Mouse (Mus musculus): Measurements from ENCODE around the gene Atf6b. TPM values are rescaled to one million over a fixed set of nuclear protein-coding genes. Genes with fewer than 3 reads are reported as not detected.
A peak's percentile ranks its signal among the peaks of the same experiment; 100 is the strongest.

Atf6b gene
- total RNA-seq, 2 experiments from 2014 or later, result 5.7 to 6.6 TPM

DNA sequence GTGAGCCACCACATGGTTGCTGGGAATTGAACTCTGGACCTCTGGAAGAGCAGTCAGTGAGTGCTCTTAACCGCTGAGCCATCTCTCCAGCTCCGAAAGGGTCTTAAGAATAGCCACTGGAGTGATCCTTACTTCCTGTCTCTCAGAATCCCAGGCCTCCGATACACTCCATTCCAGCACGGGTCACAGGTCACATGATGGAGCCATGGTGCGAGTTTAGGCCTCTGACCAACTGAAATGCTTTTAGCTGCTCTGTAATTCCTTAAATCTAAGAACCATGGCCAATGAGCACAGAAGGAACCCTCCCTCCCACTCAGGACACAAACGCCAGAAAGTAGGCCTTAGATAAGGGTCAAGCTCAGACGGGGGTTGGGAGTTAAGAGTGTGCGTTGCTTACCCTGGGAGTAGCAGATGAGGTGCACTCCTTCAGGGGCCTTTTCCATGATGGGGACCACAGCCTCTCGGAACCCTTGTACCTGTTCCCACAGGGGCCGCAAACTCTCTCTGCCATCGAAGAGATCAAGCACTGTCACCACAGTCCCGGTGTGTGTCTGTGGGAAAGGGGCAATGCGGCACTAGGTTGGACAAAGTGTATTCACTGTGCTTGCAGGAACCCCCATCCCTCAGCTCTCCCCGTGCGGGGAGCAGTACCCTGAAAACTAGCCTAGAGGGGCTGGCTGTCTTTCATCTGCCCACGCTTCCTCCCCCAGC is 20.7 kb upstream of the Atf6b start:
- intact Hi-C loops (cut with DNase I), result no loop called here

DNA sequence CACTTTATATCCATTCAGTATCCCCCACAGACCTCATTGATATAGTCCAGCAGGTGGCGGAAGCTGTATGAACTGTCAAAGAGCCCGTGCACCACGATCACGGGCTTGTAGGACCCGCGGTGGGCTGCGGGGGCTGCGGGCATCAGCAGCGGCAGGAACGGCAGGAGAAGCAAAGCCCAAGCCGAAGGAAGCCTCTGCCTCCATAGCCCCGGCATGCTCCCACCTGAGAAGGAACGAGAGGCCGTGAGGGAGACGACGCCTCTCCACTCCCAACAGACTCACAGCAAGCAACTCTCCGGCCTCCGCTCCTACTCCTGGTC is 20.2 kb upstream of the Atf6b start:
- intact Hi-C loops (cut with DNase I), result no loop called here

More for the DNA sequence above, 20.7 kb upstream of the Atf6b start:
- DNase-seq, result no peak

DNA sequence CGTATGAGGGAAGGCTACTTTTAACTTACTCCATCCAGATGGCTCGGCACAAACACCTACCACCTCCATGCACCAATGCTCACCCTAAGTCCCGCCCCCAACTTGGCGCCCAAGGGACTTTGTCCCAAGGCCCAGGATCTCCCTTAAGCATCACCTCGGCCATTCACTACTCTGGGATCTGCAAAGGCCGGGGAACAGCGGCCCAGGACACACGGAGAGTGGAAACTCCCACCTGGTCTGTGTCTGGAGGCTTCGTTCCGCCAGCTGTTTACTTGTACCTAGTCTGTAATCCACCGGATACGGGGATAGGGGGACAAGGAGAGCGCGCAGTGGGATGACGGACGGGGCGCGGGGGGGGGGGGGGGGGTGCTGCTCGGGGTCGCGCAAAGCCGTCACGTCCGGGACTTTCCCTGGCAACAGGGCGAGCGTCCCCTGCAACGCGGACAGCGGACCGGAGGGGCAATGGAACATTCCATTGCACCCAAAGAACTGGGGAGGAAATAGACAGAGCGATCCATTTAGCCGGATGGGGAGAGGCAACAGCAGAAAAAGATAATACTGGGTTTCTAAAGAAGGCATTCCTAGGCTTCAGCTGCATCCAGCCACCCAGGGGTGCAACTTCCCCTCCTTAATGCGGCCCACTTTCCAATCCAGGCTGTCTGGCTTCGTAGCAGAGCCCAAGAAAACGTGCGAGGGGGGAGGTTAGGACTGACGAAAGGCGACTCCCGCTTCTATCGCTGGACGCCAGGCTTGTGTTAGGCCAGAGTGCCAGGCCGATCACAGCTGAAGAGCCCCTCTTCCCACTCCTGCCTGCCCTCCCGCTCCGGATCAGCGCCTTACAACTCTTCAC is 19.6 kb upstream of the Atf6b start:
- intact Hi-C loops (cut with DNase I), result no loop called here
- DNase-seq, result peak; percentile 75 to 79

More for the DNA sequence above, 20.2 kb upstream of the Atf6b start:
- no peak for DNase-seq

DNA sequence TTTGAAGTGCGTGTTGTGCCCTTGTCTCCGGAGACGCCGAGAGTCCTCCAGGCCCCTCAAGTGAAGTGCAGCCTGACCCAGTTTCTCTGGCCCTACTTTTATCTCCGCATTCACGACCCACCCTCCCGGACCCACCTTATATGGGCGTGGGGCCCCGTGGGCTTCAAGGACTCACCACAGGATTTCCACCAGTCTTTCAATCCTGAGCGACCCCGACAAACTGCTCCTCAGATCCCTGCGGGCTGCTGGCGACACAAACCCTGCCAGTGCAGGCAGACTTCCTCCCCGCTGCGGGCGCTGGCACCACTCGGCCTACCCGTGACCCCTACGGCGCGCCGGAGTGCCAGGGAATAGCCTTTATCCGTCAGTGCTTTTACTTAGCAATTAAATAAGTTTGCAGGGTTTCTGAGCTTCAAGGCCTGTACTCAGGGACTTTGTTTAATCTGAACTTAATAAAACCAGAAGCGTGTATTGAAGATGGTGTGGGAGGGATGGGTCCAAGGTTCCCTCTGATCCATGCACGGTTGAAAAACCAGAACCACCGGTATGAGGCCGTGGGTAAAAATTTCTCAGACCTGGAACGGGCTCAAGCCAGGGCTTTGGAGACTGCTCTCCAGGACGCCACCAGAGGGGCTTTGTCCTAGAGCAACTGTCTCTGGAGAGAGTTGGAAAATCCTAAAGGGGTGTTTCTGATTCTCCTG is 18.9 kb upstream of the Atf6b start, which contains the start of gene Ppt2:
Ppt2 (minus strand) TSS at position 568 of the 701 bp plus-strand sequence.
- intact Hi-C loops (cut with DNase I), result no loop called here
- peak; percentile 32 to 55 for DNase-seq

DNA sequence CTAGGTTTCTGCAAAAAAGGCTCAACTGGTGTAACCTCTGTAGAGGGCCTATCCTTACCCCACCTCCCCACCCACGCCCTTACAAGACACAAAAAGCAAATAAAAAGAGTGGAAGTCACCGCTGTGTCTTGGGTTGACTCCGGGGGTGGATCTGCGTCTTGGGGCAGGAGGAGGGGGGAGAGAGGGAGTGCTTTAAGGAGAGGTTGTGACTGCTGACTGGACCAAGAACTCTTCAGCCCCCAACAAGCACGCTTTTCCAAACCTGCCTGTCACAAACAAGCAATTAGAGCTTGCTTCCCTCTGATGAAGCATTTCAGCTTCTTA is 18.3 kb upstream of the Atf6b start:
- intact Hi-C loops (cut with DNase I), result no loop called here
- DNase-seq, result no peak

DNA sequence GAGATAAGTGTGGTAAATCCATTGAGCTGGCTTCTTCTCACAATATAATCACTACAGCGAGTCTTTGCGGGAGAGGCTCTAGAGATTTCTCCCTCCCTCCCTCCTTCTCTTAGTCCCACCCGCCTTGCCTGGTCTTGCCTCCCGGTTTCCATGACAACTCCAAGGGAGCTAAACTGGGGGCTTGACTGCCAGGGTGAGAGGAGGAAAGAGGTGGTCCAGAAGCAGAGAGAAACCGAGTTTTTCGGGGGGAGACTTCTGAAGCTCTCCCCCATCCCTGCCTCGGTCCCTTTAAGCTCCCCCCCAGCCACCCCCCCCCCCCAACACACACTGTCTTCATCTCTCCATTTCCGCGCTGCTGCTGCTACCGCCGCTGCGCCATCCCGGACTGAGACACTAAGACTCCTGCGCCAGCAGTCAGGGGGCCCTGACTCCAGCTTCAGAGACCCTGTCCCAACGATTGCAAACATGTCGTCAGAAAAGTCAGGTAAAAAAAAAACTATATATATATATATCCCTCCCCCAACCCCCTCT is 17.7 kb upstream of the Atf6b start, which contains the start of gene Prrt1:
Prrt1 (plus strand) TSS at position 313 of the 531 bp plus-strand sequence.
- no peak for DNase-seq
- intact Hi-C loops (cut with DNase I), result no loop called here

DNA sequence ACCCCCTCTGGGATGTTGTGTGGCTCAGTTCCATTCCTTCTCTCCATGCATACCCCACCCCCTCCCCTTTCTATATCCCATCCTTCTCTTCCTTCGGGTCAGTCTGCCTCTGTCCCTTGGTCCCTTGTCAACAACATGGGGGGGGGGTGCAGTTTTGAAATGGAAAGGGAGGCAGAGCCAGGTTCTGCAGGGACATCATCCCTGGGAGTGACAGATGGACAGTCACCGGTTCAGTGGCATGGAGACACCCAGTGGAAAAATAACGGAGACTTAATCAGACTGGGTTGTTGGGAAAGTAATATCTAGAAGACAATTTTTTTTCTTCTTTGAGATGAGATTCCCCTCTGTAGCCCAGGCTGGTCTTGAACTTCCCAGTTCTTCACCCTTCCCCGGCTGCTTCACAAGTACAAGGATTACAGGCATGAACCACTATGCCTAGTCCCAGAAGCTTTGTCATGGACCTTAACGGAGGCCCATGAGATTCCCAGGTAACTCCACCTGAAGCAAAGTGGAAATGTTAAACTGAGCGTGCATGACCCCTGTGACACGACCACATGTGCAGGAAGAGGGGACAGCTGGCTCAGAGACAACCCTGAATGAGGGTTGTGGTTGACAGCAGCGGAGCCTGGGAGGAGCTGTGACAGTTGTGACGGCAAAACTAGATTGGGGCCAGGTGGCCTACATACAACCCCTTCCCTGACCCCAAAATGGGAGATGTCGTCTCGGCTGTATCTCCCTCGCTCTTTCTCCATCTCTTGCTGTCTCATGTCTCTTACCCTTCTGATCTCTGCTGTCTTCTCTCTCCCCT is 16.9 kb upstream of the Atf6b start:
- DNase-seq, result no peak
- intact Hi-C loops (cut with DNase I), result no loop called here

DNA sequence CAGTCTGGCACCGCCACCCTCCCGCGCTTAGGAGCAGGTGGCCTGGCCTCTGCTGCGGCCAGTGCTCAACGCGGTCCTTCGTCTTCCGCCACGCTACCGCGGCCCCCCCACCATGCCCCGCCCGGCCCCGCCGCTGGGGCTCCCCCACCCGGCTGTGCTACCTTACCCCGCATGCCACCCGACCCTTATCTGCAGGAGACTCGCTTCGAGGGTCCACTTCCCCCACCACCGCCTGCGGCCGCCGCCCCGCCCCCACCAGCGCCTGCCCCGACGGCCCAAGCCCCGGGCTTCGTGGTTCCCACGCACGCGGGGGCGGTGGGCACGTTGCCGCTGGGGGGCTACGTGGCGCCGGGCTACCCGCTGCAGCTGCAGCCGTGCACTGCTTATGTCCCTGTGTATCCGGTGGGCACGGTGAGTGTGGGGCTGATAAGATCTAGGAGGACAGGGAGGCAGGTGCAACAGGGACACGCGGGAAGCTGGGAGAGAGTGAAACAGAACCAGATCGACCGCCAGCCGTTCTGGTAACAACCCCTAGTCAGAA is 16.1 kb upstream of the Atf6b start:
- no peak for DNase-seq
- intact Hi-C loops (cut with DNase I), result no loop called here

DNA sequence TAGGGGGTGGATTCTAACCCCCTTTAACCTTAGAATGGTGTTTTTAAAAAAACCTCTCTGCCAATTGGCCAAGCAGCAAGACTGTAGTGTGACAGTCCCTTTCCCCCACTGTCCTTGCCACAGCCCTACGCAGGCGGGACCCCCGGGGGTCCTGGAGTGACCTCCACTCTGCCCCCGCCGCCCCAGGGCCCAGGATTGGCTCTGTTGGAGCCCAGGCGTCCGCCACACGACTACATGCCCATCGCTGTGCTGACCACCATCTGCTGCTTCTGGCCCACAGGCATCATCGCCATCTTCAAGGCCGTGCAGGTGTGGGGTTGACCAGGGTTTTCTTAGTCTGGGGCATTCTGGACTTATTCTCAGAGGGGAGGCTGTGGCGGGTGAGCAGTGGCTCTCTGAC is 15.3 kb upstream of the Atf6b start:
- no peak for DNase-seq
- intact Hi-C loops (cut with DNase I), result no loop called here

DNA sequence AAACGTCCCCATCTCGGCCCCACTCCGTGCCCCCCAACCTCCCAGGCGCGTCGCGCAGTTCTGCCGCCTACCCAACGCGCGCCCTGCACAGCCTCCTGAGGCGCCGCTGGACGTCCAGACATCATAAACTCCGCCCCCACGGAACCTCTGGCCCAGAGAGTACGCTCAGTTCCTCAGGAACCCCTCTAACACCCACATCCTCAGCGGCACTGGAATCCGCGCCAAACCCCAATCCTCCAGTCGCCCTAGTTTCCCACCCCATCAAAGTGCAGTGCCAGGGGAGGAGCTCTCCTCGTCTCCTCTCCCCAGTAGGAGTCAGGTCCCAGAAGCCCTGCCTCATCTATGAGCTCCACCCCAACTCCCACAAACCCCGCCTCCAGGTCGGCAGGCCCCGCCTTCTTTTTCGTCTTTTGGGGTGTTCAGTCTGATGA is 14.7 kb upstream of the Atf6b start:
- intact Hi-C loops (cut with DNase I), result no loop called here
- DNase-seq, result peak; percentile 66 to 77

DNA sequence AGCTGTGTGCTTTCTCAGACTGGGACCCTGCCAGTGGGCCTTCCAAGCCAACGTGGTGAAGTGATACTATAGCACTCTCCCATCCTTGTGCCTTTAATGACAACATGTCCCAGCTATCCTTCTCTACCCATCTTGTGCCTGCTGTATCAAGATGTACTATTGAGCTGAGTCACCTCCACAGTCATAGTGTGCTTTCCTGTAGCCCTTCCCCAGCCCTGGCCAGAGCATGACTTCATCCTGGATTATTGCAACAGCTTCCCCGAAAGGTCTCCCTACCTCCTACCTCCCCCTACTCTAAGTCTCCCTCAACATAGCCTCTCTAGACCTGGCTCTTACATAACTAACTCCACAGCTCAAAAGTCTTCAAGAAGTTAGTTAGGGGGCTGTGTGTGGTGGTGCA is 11.3 kb upstream of the Atf6b start:
- no peak for DNase-seq
- intact Hi-C loops (cut with DNase I), result no loop called here

DNA sequence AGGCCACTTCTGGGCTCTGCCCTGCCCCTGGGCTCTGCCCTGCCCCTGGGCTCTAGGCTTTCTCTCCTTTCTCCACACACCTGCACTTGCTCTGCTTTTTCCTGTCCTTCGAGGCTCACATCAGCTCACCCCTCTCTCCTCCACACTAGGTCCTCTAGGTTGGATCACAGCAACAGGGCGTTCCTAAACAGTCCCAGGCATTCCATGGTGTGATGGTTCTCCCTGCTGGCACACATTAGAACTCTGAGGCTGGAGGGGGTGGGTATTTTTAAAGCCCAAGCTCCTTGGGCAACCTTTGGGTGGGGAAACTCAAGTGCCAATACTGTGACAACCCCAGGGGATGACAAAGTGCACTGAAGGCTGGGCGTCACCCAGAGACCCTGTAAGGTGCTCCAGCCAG is 9.5 kb upstream of the Atf6b start:
- intact Hi-C loops (cut with DNase I), result no loop called here
- no peak for DNase-seq

DNA sequence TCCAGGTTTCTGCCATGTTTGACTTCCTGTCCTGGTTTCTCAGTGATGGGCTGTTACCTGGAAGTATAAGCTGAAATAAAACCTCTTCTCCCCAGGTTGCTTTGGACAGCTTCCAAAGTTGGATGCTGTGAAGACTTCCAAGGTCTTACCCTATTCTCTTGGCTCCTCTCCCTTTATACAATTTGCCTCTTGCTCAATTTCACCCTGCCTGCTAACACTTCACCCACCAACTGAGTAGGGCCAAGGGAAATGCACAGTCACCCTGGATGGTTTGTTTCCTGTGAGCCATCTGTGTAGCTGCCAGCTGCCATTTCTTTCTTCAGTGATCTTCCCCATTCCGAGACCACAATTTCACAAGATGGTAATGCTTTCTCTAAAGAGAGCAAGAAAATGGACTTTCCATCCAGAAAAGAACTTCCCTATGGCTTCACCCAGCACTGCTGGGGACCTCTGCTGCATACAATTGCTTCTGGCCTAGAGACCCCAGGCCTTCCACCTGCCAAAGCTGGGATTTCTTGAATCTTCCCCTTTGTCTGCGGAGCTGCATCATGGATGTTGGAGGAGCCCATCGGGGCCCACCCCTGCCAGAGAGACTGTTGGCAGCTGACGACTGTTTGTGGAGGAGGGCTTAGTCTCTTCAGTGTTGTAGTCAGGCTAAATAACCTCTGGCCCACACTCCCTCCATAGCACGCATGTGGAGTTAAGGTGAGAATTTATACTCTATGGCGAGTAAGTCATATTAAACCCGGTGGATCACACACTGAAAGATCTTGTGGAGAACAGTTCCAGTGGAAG is 7.3 kb upstream of the Atf6b start:
- no peak for DNase-seq
- intact Hi-C loops (cut with DNase I), result loop anchor here (10.0 kb wide), 1 partner anchor 195 kb away; the partner anchor contains the start of genes Dxo and Stk19

DNA sequence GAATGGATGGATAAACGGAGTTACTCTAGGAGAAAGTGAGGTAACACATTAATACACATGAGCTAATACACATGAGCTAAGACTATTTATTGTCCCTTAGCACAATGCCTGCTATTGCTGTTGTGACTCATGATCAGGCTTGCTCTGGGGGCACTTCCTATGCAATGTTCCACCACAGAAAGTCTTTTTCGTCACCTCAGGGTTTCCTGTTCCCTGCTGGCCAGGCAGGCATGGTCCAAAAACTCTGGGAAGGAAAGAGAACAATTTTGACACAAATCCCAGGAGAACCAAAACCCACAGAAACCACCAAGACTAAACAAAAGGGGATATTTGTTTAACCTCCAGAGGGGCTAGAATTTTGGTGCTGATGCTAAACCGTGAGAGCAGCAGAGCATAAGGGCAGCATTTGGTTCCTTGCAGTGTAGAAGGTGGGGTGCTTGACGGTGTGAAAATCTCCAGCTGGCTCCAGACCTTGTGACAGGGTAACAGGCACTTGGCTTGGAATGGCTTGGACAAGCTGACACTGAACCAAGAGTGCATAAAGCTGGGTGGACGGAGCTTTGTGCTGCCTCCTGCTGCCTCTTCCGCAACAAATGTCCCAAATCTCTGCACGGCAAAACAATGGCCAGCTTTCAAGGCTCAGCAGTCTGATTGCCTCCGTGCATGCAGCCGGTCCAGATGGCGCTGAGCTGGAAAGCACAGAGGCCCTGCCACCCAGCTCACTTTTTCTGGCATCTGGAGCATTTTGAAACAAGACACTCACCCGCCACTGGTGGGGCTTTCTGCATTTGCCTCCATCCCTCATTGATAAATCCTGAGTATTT is 6.0 kb upstream of the Atf6b start:
- no peak for DNase-seq
- intact Hi-C loops (cut with DNase I), result loop anchor here (10.0 kb wide), 1 partner anchor 194 kb away; the partner anchor contains the start of genes Dxo and Stk19

DNA sequence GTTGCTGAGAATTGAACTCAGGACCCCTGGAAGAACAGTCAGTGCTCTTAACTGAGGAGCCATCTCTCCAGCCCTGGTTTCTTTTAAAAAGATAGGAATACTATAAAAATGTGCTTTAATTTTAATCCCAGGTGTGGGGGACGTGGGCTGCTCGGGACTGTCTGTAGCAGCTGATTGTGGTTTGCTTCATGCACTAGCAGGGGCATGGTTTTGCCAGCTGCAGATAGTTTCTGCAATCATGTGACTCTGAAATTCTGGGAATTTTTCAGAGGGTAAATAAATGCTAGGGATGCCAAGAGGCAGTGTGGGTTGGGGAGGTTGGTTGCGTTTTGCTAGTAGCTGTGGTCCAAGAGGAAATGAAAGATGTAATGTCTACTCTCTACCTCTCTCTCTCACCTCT is 5.0 kb upstream of the Atf6b start:
- intact Hi-C loops (cut with DNase I), result loop anchor here (10.0 kb wide), 1 partner anchor 193 kb away; the partner anchor contains the start of genes Dxo and Stk19
- no peak for DNase-seq

DNA sequence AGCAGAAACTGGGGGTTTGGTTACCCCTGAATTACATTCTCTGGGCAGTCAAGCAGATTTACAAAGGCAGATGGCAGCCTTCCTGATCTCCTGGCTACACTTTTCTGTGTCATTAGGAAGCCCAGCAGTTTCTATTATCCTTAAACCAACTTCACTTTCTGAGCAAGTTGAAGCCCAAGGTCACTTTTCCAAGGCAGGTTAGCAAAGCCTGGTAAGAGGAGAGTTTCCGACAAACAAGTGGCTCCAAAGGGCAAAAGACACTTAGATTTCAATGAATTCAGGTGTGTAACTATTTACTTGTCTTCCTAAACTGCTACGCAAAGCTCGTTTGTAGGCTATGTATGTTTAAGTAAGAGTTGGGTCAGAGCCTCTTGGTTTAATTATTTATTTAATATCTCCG is 3.6 kb upstream of the Atf6b start:
- DNase-seq, result no peak
- intact Hi-C loops (cut with DNase I), result loop anchor here (10.0 kb wide), 1 partner anchor 191 kb away; the partner anchor contains the start of genes Dxo and Stk19

DNA sequence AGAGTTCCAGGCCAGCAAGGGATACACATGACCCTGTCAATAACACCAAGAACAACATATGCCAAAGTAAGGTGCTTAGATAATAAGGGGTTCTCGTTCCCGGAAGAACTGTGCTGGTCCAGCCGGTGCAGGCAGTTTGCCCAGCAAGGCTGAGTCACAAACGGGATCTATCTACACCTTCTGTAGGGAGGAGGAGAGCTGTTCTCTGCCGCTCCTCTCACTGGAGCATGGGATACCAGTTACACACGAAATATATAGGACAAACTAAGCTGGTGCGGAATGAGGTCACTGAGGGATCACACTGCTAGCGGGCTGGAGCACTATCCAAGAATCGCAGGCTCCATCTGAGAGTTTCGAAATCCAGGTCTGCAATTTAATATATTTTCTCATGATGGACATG is 3.0 kb upstream of the Atf6b start:
- intact Hi-C loops (cut with DNase I), result loop anchor here (10.0 kb wide), 1 partner anchor 191 kb away; the partner anchor contains the start of genes Dxo and Stk19
- DNase-seq, result no peak

DNA sequence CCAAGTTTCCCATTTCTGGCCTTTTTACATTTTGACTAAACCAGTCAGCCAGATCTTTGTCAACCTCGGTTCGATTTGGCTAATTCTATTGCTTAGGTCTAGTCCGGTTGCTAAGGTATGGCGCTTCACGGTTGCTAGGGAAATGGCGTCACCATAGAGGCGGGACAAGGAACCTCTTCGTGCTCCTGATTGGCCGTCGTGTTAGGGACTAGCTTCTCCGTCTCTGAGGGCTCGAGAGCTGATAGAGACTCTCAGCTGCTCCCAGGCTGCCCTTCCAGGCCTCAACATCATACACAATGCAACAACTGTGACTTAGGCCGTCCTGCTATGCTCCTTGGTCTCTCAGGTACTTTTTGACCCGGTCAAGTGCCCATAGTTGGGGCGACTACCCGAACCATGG is 2.3 kb upstream of the Atf6b start, which contains the start of gene Fkbpl:
Fkbpl (plus strand) TSS at position 157 of the 400 bp plus-strand sequence.
- intact Hi-C loops (cut with DNase I), result loop anchor here (10.0 kb wide), 1 partner anchor 190 kb away; the partner anchor contains the start of genes Dxo and Stk19
- peak; percentile 94 to 95 for DNase-seq

Data from gastrocnemius, postnatal 36 days (tissue).